Mouse (Mus musculus): ENCODE results near the gene Frmd5.
"Not testable (repeated sequence)": the region's sequence is repeated elsewhere in the genome, so short reads cannot be mapped to it uniquely, and the experiment has no call there.

The Frmd5 gene

DNA sequence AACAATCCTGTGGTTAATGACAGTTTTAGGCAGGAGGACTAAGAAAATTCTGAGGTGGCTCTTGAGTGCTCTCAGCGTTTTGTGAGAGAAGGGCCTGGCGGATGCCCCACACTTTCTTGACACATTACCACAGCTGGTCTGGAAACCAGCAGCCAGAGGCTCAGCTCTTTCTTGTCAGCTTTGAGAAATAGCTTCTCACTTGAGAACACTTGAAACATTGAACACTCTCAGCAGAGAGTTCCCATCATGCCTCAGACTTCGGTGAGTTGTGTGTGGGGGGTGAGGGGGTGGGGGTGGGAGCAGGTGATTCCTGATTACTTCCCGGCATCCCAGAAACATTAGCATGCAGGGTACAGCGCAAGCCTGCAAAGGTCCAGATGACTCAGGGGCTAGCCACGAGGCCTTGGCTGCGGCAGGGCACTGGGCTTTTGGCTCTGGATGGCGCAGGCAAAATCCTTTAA lies 231.1 kb downstream of the Frmd5 start:
- DNase-seq (ENCODE audit: low spot score in 2 of 2), result no peak

DNA sequence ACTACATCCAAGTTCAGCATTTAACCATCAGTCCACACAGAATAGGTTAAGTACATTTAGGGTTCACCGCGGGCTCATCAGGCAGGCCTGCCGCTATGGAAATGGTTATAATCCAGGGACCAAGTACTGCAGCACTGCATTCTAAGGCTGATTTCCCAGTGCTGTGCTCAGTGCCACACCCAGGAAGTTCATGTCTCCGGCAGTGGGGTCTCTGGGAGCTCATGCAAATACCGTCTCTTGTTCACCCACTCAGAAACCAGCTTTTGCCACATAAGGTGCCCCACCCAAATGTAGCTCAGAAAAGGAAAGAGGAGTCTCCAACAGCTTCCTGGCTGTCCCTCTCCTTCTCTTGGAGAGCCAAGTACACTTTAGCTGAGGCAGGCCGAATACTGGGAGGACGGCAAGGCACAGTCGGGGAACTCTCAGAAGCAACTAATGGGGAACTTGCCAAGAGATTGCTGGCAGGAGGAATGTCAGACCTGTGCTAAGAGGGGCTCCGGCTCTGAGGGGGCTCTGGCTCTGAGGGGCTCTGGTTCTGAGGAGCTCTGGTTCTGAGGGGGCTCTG lies 232.7 kb downstream of the Frmd5 start:
- DNase-seq (ENCODE audit: low spot score in 2 of 2), result no peak

DNA sequence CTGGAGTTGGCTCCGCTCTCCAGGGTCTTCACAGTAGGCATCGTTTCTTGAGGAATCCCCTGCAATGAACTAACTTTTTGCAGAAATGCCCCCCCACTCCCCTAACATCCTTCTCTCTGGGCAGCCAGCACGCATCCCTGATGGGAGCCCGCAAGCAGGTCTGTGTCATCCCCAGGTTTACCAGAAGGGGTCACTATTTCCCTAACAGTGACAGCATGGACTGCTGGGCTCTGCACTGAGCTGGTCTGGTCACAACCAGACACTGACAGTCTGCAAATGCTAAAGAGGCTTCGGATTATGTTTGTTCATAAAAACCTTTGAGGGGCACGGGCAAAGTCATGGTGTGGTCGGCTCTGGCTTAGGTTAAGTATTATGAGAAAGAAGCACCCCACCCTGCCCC lies 235.1 kb downstream of the Frmd5 start:
- peak; percentile 64 to 79 for DNase-seq (ENCODE audit: low spot score in 2 of 2)

DNA sequence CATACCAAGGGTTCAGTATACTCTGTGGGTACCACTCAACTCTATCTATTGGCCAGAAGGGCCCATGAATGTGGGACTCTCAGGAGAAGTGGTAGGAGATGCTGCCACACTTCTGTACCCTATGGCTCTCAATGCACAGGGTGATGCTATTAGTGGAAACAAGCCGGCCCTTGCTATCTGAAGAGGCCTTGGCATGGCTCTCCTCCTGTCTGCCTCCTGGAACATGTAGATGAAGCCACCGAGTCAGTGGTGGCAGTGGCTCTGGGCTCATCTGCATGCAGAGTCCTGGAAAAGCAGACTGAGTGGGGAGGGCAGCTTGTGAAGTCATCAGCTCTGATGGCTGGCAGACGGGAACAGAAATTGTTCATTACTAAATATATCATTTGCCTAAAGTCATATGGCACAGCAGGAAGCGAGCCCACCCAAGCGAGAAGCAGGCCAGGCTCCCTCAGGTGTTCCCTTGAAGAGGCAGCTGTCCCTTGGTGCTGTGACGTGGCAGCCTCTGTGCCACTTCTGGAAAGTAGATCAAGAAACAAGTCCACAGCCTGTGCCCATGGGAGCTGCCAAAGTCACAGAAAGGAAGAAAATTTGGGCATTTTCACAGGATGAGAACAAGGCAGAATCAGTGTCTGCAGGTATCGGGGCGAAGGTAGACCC lies 235.8 kb downstream of the Frmd5 start:
- DNase-seq (ENCODE audit: low spot score in 2 of 2), result no peak

DNA sequence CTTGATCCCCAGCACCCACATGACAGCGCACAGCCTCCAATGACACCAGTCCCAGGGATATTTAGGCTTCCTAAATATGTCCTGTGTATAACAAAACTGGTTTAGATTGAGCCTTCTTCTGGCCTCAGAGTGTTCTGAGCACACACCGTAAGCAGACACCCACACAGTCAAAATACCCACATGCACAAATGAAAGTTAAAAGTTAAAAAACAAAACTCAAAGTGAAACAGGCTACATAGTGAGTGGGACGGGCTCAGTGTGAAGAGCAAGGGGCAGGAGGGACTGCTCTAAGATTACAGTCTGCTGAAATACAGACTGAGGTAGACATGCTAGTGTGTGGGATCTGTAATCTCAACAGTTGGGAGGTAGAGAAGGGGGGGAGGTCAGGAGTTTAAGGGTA lies 236.8 kb downstream of the Frmd5 start:
- no peak for DNase-seq (ENCODE audit: low spot score in 2 of 2)

DNA sequence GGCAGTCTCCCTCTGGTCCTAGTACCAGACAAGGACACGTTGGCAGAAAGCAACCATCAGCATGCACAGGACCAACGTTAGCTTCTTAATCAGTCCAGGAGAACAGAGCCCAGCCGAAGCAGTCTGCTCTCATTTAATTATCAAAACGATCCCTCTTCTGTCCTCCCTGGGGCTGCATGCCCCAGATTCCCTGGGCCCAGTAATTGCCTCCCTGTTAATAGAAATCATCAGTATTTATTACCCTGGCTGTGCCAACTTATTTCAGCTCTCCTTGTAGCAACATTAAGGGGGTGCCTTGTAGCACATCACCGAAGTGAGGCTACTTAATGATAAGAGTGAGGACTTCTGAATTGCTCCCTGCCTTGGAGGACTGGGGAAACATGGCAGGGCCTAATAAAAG lies 241.0 kb downstream of the Frmd5 start:
- DNase-seq (ENCODE audit: low spot score in 2 of 2), result no peak

DNA sequence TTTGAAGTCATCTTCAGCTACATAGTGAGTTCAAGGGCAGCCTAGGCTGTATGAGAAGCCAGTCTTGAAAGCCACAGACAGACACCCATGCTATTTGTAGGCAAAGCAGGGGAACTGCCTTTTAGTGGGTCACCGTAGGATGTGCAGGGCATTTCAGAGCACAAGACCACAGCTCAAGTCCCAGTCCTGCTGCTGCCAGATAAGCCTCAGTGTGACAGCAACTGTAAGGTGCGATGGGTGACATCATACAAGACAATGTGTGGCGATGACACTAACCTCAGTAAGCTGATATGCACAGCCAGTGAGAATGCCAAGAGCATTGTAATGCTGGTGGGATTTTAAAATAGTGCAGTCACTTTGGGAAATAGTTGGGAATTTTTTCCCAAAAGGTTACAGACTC lies 243.8 kb downstream of the Frmd5 start:
- no peak for DNase-seq (ENCODE audit: low spot score in 2 of 2)

DNA sequence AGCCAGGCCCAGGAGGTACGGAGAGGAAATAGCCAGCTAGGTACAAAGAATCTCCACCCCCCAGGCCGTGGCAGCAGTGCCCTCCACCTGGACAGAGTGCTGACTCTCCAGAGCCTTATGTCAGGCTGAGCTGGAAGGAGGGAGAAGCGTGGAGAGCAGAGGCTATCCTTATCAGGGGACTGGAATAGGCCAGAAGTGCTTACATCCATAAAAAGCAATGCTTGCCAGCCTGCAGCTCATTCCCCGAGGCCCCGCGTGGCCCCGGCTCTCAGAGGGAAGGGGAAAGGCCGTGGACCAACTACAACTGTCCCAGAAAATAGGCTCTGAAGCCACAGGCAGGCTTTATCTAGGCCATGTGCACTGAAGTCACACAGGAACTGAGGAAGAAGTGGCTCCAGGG lies 255.6 kb downstream of the Frmd5 start:
- DNase-seq (ENCODE audit: low spot score in 2 of 2), result no peak

DNA sequence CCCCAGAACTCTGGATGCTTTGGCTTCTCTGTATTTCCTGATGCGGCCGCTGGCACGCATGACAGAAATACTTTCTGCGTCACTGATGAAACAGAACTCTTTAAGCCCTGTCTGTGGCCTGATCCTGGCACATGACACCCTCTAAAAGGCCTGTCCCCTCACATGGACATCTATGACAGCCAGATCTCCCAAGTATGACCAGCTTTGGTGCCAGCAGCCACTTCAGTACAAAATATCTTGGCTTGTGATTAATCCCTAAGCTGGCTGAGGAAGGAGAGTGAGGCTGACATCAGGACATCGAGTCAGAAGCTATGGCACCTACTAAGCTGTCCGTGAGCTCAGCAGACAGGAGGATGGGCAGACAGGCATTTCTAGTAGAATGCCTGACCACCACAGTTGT lies 257.3 kb downstream of the Frmd5 start:
- DNase-seq (ENCODE audit: low spot score in 2 of 2), result no peak

DNA sequence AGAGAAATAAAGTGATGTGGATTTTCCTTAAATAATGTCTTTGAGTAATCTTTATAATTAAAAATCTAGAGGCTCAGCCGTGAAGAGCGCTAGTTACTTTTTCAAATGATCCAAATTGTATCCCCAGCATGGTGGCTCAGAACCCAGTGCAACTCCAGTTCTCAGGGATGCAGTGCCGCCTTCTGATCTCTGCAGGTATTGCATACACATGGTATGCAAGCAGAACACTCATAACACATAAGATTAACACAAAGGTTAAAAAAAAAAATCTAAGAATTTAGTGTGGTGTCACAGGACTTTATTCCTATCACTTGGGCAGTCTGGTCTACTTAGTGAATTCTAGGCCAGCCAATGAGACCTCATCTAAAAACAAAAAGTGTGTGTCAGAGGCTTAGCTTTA lies 262.1 kb downstream of the Frmd5 start:
- DNase-seq (ENCODE audit: low spot score in 2 of 2), result no peak

DNA sequence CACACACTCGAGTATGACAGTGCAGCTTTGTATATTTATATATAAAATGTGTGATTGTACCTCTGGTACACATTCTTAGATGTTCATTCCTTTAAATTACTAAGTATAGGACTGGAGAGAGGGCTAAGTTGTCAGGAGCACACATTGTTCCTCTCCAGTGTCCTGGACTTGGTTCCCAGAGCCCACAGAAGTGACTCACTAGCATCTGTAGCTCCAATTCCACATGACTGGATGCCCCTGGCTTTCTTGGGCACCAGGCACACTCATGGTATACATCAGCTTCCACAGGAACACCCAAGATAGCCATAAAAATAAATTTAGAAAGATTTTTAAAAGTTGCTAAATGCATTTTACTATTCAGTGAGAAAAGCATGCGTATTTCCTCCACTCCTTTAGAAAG lies 281.8 kb downstream of the Frmd5 start:
- no peak for DNase-seq (ENCODE audit: low spot score in 2 of 2)

DNA sequence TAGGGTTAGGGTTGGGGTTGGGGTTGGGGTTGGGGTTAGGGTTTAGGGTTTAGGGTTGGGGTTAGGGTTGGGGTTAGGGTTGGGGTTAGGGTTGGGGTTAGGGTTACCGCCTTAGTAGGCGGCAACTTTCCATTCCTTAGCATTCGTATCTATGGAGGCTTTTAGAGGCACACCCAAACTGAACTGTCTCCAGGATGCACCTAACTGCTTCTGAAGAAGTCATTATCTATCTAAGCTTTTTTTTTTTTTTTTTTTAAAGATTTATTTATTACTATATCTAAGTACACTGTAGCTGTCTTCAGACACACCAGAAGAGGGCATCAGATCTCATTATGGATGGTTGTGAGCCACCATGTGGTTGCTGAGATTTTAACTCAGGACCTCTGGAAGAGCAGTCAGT lies 284.1 kb downstream of the Frmd5 start:
- not testable (repeated sequence) for DNase-seq (ENCODE audit: low spot score in 2 of 2)

DNA sequence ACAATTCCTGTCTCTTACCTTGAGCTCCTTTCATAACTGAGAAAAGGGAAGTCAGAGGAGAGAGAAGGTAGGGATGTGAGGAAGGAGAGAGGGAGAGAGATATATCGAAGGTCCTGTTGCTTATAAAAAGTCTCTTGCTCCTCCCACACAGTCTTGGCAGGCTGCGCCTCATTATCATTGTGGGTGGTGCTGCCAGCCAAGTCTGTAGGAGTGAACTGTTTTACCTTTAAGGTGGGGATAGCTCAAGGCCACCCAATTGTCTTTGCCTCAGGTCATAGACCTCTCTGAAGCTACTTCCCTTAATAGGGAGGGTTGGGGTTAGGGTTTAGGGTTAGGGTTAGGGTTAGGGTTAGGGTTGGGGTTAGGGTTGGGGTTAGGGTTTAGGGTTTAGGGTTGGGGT lies 284.9 kb downstream of the Frmd5 start:
- DNase-seq (ENCODE audit: low spot score in 2 of 2), result no peak

DNA sequence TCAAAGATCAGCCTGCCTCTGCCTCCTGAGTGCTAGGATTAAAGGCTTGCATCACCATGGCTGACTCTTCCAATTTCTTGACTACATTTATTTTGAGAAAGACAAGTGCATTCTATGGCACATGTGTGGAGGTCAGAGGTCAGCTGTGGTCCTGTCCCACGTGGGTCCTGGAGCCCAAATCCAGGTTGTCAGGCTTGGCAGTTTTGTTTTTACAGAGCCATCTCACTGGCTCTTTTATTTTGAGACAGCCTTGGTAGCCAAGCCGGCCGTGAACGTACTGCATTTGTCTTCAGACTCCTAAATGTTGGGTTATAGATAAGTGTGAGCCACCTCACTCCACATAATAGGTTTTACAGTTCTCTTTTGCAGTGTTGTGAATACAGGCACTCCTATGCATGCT lies 288.2 kb downstream of the Frmd5 start:
- not testable (repeated sequence) for DNase-seq (ENCODE audit: low spot score in 2 of 2)

DNA sequence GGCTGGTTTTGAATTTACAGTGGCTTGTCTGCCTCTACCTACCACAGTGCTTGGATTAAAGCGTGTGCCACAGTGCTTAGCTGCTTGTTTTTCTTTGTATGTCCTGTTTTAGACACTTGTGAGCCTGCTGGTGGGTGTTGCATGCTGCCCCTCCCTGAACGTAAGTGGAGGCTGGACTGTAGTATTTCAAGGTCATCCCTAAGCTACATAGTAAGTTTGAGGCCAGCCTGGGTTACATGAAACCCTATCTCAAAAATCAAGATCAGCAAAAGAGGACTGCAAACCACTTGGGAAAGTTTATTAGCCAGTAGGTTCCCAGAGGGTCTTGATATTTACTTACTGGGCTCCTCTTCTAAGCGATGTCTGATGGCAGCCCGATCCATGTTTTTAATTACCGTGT lies 288.8 kb downstream of the Frmd5 start:
- no peak for DNase-seq (ENCODE audit: low spot score in 2 of 2)

DNA sequence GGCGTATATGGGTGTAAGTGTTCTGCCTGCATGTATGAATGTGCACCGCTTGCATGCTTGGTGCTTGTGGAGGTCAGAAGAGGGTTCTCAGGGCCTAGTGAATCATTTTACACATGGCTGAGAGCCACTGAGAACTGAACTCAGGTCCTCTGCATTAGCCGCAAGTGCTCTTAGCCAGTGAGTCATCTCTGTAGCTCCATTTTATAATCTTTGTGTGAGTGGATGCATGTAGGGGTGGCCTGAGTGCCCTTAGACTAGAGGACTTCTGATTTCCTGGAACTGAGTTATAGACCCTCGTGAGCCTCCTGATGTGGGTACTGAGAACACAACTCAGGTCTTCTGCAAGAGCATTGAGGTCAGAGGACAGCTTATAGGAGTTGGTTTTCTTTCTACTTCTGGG lies 292.7 kb downstream of the Frmd5 start:
- DNase-seq (ENCODE audit: low spot score in 2 of 2), result no peak

DNA sequence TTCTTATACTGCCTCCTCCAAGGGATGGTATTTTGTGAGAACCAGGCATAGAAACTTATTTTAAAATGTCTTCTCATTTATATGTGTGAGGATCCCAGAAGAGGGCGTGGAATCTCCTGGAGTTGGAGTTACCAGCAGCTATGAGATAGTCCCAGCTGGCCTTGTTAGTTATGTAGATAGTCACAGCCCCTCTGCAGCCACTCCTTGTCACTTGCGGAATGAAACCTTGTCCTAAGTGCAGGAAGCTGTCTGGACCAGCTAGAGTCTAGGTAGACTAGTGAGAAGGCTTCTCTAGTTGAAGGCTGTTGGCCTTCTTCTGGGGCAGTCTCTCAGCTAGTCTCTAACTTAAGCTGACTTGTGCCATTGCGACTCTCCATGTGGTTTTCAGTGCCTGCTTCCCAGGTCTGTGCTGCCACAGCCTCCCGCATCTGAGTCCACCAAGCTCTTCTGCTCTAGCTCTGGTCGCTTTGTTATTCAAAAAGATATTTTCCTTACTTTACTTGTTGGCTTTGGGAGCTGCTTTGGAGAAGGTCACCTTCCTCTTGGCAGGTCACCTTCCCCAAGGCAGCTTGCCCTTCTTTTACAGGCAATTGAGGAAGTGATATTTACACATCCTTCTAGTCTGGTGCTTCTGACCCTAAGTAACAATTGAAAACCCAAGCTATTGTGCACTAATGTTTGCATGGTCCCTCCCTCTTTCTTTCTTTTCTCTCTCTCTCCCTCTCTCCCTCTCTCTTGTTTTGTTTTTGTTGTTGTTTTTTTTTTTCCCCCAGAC lies 293.7 kb downstream of the Frmd5 start:
- DNase-seq (ENCODE audit: low spot score in 2 of 2), result not testable (repeated sequence)

DNA sequence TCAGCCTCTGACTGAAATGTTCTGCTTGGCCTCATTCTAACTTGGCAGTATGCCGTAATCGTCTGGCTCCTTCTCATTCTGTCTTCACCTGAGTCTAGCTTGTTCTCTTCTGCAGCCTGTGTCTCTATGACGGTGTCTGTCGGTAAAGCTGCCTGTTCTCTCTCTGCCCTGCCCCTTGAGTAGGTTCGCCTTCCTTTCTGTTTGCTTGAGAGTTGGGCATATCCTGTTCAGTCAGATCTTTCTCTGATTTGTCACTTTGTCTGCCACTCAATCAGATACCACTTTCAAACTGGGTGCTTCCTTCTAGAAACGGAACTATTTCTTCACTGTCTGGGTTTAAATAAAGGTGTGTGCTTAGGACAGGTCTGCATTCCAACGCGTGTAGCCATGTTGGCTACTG lies 295.5 kb downstream of the Frmd5 start:
- no peak for DNase-seq (ENCODE audit: low spot score in 2 of 2)

DNA sequence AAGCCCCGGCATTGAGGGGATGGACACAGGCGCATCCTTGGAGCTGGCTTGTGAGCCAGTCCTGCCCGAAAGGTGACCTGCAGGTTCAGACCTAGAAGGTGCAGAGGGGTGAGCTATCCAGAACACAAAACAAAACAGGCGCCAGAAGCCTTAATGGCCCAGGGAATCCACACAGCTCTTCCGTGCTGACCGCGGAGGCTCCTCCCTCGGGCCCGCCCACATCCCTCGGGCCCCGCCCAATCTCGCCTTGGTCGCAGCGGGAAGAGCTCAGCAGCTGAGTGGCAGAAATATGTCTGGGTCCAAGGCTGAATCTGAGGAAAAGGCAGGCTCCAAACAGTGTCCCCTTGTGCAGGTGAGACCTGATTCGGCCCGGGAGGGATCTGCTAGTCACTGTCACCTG lies 297.3 kb downstream of the Frmd5 start:
- DNase-seq (ENCODE audit: low spot score in 2 of 2), result peak; percentile 34 to 75

DNA sequence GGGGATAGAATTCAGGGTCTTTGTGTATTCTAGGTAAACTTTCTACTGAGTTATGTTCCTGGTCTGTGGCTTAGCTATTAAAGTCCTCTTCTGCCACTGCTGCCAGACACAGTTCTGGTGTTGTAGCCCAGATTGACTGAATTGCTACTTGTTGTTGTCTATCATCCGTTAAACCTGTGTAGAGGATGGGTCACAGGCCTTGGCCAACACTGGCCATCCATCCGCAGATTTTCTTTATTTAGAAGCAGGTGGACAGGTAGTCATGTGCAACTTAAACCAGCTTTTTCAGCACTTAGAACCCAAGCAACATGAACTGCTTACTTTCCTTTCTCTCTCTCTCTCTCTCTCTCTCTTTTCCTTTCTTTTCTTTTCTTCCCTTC lies 298.9 kb downstream of the Frmd5 start:
- DNase-seq (ENCODE audit: low spot score in 2 of 2), result no peak

DNA sequence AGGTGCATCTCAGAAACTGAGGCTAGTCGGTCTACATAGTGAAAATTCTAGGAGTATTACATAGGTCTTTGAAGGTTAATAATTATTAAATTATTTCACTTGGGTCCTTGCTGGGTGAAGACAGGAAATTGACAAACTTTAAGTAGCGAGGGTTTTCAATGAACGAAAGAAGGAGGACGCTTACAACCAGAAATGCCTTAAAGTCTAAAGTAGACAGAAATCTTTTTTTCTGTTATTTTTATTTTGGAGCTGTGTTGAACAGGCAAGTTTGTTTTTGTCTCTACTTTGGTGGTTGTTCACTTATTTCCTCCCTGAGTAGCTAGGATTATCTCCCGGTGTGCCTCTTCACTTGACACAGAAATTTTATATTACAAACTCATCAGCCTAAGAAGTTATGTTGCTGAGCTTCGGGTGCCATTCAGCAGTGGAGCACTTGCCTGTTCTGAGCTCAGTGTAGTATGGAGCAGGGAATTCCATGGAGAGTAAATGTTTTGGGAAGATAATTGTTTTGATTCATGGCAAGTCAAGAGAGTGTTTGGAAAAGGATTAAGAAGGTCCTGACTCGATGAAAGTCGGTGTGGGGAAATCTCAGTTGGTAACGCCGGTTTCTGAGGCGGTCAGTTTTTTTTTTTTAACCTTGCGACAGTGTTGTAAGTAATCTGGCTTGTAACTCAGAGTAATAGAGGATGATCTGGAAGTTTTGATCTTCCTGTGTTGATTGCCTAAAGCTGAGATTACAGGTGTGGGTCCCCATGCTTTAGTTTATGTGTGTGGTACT lies 299.5 kb downstream of the Frmd5 start:
- DNase-seq (ENCODE audit: low spot score in 2 of 2), result no peak

Measured in spleen, postnatal 10 days (tissue).